Mouse (Mus musculus) megakaryocyte, embryonic 14.5 days (primary cell): Measurements from ENCODE around the gene Fggy.

Experiments
- FLI1 ChIP-seq: IDR thresholded peaks from 2 replicates; pipeline ENCODE4 v1.6.1; 2012; ENCODE audit warnings: low read length, inconsistent platforms, mixed read lengths
- GATA1 ChIP-seq: IDR thresholded peaks from 3 replicates; pipeline ENCODE4 v1.6.1; 2012; ENCODE audit warnings: mixed read lengths, low read length, inconsistent platforms, borderline replicate concordance

- TF ChIP-seq GATA1 (no peak), FLI1 (no peak)
Observed at GRCm38 (mm10) chr4:95856008-95856407, 298.7 kb downstream of the Fggy start.
